Comparison of ENCODE assay signal across 19 mouse cellular contexts in the genomic region with DNA sequence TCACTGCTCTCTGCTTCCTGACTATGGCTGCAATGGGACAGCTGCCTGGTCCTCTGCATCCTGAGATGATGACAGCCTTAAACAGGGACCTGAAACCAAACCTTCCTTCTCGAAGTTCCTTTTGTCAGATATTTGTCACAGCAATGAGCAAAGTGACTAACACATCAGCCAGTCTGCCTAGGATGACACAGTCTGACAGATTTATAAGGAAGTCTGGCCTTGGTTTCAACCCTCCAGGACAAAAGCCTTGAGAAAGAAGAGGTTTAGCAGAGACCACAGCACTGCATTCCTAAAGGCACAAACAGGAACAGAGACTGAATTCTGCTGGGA.
DNase-seq lines count a peak whose midpoint lies in the region; ATAC-seq lines count a peak whose summit lies in the region.
"Had no signal": no experiment of that assay in that cellular context is flagged by ENCODE, and none has a peak within 500 bp of the region (broad histone marks: within the 10 kb centered on the region; RNA-seq: fewer than 3 reads in every experiment).

No protein-coding gene starts in this region.

- WGBS in heart, embryonic 12.5 days = 51% methylated on average over 1 of the region's 1 CpGs
- WGBS in limb, embryonic 13.5 days = 36% methylated on average over 1 of the region's 1 CpGs

- no peak overlapping the region for H3K27ac ChIP-seq in heart, embryonic 12.5 days (ENCODE audit: poor library complexity, severe bottlenecking)
- peak overlapping the region; percentile 58; the same call in 1 of the 2 replicates for H3K27ac ChIP-seq in limb, embryonic 13.5 days
- H3K27ac ChIP-seq: heart, embryonic 13.5 days had no signal

- H3K36me3 ChIP-seq in heart, embryonic 12.5 days = no peaks in the 10 kb centered on the region
- peaks cover 16% of the 10 kb centered on the region; the same call in 1 of the 2 replicates for H3K36me3 ChIP-seq in limb, embryonic 13.5 days
- H3K36me3 ChIP-seq: heart, embryonic 13.5 days had no signal

- H3K4me2 ChIP-seq in heart, embryonic 12.5 days = no peak overlapping the region
- no peak overlapping the region for H3K4me2 ChIP-seq in limb, embryonic 13.5 days (replicated peaks)
- H3K4me2 ChIP-seq: heart, embryonic 13.5 days; lung, embryonic 14.5 days had no signal

- H3K9ac ChIP-seq in heart, embryonic 12.5 days = no peak overlapping the region
- H3K9ac ChIP-seq in limb, embryonic 13.5 days = no peak overlapping the region
- H3K9ac ChIP-seq: heart, embryonic 13.5 days; lung, embryonic 14.5 days had no signal

- H3K4me3 ChIP-seq in heart, embryonic 12.5 days = no peak overlapping the region
- no peak overlapping the region for H3K4me3 ChIP-seq in limb, embryonic 13.5 days
- H3K4me3 ChIP-seq: heart, embryonic 13.5 days; megakaryocyte, embryonic 14.5 days had no signal

- ATAC-seq in heart, embryonic 12.5 days (ENCODE audit: insufficient number of reproducible peaks, low FRiP score) = no peak
- ATAC-seq in limb, embryonic 13.5 days (ENCODE audit: low FRiP score, low read depth) = no peak
- ATAC-seq: CD4-positive, CD25-positive, alpha-beta regulatory T cell, adult 4 months had no signal

- no peaks in the 10 kb centered on the region for H3K9me3 ChIP-seq in heart, embryonic 12.5 days (replicated peaks)
- H3K9me3 ChIP-seq in limb, embryonic 13.5 days = no peaks in the 10 kb centered on the region
- H3K9me3 ChIP-seq: heart, embryonic 13.5 days; megakaryocyte, embryonic 14.5 days had no signal

- peaks cover 40% of the 10 kb centered on the region for H3K27me3 ChIP-seq in heart, embryonic 12.5 days (replicated peaks)
- no peaks in the 10 kb centered on the region for H3K27me3 ChIP-seq in limb, embryonic 13.5 days
- H3K27me3 ChIP-seq: megakaryocyte, embryonic 14.5 days had no signal

- peak; percentile 75 for DNase-seq in heart, adult 11 months
- DNase-seq in 3T3-L1 (ENCODE audit: low read depth, low spot score) = peak; percentile 3
- peak; percentile 10 for DNase-seq in adrenal gland, postnatal 10 days
- DNase-seq in cerebellum, adult 9-11 months = no peak
- no peak for DNase-seq in frontal cortex, adult 2 months (ENCODE audit: extremely low spot score in 1 of 2, low spot score in 1 of 2)
- DNase-seq in urinary bladder, adult 2 months (ENCODE audit: low spot score) = no peak
- DNase-seq: cerebellum, adult 18-20 months; gastrocnemius, postnatal 36 days; heart, postnatal 4 days; kidney, adult 9 months; kidney, postnatal 4 days; layer of hippocampus, postnatal 36 days; left cerebral cortex, postnatal 4 days; lung, embryonic 14.5 days had no signal

- H3K4me1 ChIP-seq in heart, embryonic 12.5 days (replicated peaks) = peaks cover 38% of the 10 kb centered on the region
- peaks cover 28% of the 10 kb centered on the region for H3K4me1 ChIP-seq in limb, embryonic 13.5 days

Comparison
In these comparisons a context has a peak if more than half of its experiments do, and no peak if none do; other contexts are left out.
1. DNase-seq: peak in heart, adult 11 months (single experiment), 3T3-L1 (single experiment) and adrenal gland, postnatal 10 days (single experiment); none in cerebellum, adult 9-11 months (single experiment), frontal cortex, adult 2 months (0 of 2) and urinary bladder, adult 2 months (single experiment).